Mouse (Mus musculus): ENCODE measurements around the gene Olfr784.
"Not testable (repeated sequence)": the region's sequence is repeated elsewhere in the genome, so short reads cannot be mapped to it uniquely, and the experiment has no call there.

The Olfr784 gene

GRCm38 (mm10) chr10:129383783-129384182 is at the start of gene Olfr784:
TSS of gene Olfr784 (plus strand) at chr10:129384083.
- no peak for DNase-seq

- DNase-seq = no peak
Measured at GRCm38 (mm10) chr10:129348550-129348949, 35.3 kb upstream of the Olfr784 start, which contains the start of gene Olfr782. TSS of gene Olfr782 (plus strand) at chr10:129348850.

- not testable (repeated sequence) for DNase-seq
Measured at GRCm38 (mm10) chr10:129352475-129352874, 31.4 kb upstream of the Olfr784 start.

GRCm38 (mm10) chr10:129356496-129356895 is 27.4 kb upstream of the Olfr784 start:
- DNase-seq = not testable (repeated sequence)

GRCm38 (mm10) chr10:129357307-129357706 is 26.6 kb upstream of the Olfr784 start:
- DNase-seq = no peak

- DNase-seq = not testable (repeated sequence)
Measured at GRCm38 (mm10) chr10:129374051-129374450, 9.8 kb upstream of the Olfr784 start.

GRCm38 (mm10) chr10:129400892-129401291 is 17.0 kb downstream of the Olfr784 start:
- no peak for DNase-seq

GRCm38 (mm10) chr10:129405126-129405525 is 21.2 kb downstream of the Olfr784 start, which contains the start of gene Olfr785:
TSS of gene Olfr785 (plus strand) at chr10:129405426.
- no peak for DNase-seq

GRCm38 (mm10) chr10:129427006-129427405 is 43.1 kb downstream of the Olfr784 start, which contains the start of gene Olfr786:
TSS of gene Olfr786 (plus strand) at chr10:129427306.
- DNase-seq = no peak
